Mouse (Mus musculus) megakaryocyte, embryonic 14.5 days (primary cell): ENCODE results near the gene Ncor1. TPM values are rescaled to one million over a fixed set of nuclear protein-coding genes. Genes with fewer than 3 reads are reported as not detected.
"Not testable (repeated sequence)": the region's sequence is repeated elsewhere in the genome, so short reads cannot be mapped to it uniquely, and the experiment has no call there.

Experiments
- H3K27me3 ChIP-seq: replicated peaks from 2 replicates; pipeline ENCODE3; 2012; ENCODE audit warnings: inconsistent platforms
- H3K36me3 ChIP-seq: replicated peaks from 2 replicates; pipeline ENCODE3; 2012; ENCODE audit warnings: low read length, inconsistent platforms, mixed read lengths
- H3K4me1 ChIP-seq: 2 replicates; pipeline ENCODE4 v1.6.1; 2012; ENCODE audit warnings: inconsistent platforms
- H3K4me3 ChIP-seq: replicated peaks from 2 replicates; pipeline ENCODE3; 2012; ENCODE audit warnings: moderate library complexity, mild to moderate bottlenecking, inconsistent platforms
- H3K9me3 ChIP-seq: 2 replicates; pipeline ENCODE4 v1.6.1; 2012; ENCODE audit warnings: inconsistent platforms
- FLI1 ChIP-seq: IDR thresholded peaks from 2 replicates; pipeline ENCODE4 v1.6.1; 2012; ENCODE audit warnings: low read length, inconsistent platforms, mixed read lengths
- GATA1 ChIP-seq: IDR thresholded peaks from 3 replicates; pipeline ENCODE4 v1.6.1; 2012; ENCODE audit warnings: mixed read lengths, low read length, inconsistent platforms, borderline replicate concordance
- polyA plus RNA-seq: library from polyadenylated mRNA; stranded (reverse); fragments of >175 nt; gene quantifications from 2 replicates; pipeline ENCODE4 v1.2.3, GENCODE M21; 2012; ENCODE audit warnings: low replicate concordance; ENCODE audit not compliant: insufficient read depth

Ncor1 gene
- polyA plus RNA-seq, 1 experiment: 160 TPM

- H3K4me3 ChIP-seq: no peak overlapping the region
- peaks cover 27% of the 10 kb centered on the region for H3K4me1 ChIP-seq
- H3K27me3 ChIP-seq: no peaks in the 10 kb centered on the region
- peaks cover 79% of the 10 kb centered on the region for H3K36me3 ChIP-seq
- no peaks in the 10 kb centered on the region for H3K9me3 ChIP-seq
- TF ChIP-seq FLI1 (no peak), GATA1 (no peak)
Measured at GRCm38 (mm10) chr11:62427105-62427504, 31.2 kb downstream of the Ncor1 start.

GRCm38 (mm10) chr11:62426266-62426665 is 32.1 kb downstream of the Ncor1 start:
- Histone ChIP-seq H3K36me3 (peaks cover 79% of the 10 kb centered on the region), H3K27me3 (no peaks in the 10 kb centered on the region), H3K4me1 (peaks cover 21% of the 10 kb centered on the region), H3K9me3 (no peaks in the 10 kb centered on the region), H3K4me3 (no peak overlapping the region)
- TF ChIP-seq GATA1 (no peak), FLI1 (no peak)

DNA sequence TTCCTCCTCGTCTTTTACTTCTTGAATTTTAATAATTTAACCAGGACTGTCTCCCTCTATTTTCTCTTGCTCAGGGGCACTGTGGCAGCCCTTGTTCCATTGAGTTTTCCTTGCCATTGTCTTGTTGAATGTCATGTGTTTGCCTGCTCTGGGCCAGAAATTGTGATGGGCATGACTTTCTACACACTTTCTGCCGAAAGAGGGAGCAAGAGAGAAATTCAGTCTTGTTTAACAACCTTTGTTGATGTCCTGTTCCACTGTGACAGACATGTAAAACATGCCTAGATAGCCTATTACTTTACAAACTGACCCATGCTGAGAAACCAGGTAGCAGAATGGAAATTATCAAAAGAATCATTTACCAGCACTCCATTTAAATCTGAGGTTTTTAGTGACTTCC is 33.8 kb downstream of the Ncor1 start:
- Histone ChIP-seq H3K27me3 (no peaks in the 10 kb centered on the region), H3K36me3 (peaks cover 83% of the 10 kb centered on the region), H3K4me1 (peaks cover 24% of the 10 kb centered on the region), H3K4me3 (no peak overlapping the region), H3K9me3 (no peaks in the 10 kb centered on the region)
- TF ChIP-seq GATA1: no peak
- no peak for TF ChIP-seq FLI1

DNA sequence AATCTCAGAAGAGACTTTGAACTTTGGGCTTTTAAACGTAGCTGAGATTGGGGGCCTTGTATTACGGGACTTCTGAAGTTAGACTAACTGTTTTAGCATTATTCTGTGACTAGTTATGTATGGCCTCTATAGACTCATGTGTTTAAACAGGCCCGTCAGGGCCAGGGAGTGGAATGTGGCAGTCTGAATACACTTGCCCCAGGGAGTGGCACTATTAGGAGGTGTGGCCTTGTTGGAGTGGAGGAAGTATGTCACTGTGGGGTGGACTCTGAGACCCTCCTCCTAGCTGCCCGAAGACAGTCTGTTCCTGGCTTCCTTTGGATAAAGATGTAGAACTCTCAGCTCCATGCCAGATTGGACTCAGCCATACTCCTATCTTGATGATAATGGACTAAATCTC is 43.3 kb downstream of the Ncor1 start:
- Histone ChIP-seq H3K36me3 (peaks cover 88% of the 10 kb centered on the region), H3K9me3 (no peaks in the 10 kb centered on the region), H3K27me3 (no peaks in the 10 kb centered on the region), H3K4me3 (no peak overlapping the region), H3K4me1 (peaks cover 3% of the 10 kb centered on the region; the same call in 1 of the 2 replicates)
- TF ChIP-seq FLI1 (no peak), GATA1 (no peak)

DNA sequence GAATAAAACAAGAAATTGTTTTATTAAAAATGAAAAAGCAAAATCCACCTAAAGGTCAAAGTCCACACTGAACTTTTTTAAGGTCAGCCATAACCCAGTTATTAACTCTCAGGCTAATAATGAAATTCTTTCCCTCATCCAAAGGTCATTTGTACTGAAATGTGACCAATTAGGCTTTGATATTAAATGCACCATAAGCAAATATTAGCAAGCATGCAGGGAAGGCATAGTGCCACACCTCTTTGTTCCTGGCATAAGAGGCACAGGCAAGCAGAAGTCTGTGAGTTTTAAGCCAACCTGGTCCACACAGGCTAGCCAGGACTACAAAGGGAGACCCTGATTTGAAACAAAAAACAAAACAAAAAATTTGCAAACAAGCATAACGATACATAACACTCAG is 48.7 kb downstream of the Ncor1 start:
- no peaks in the 10 kb centered on the region for H3K9me3 ChIP-seq
- H3K4me1 ChIP-seq: peaks cover 14% of the 10 kb centered on the region
- TF ChIP-seq FLI1: no peak
- no peak for TF ChIP-seq GATA1
- H3K4me3 ChIP-seq: no peak overlapping the region
- H3K27me3 ChIP-seq: no peaks in the 10 kb centered on the region
- peaks cover 93% of the 10 kb centered on the region for H3K36me3 ChIP-seq

GRCm38 (mm10) chr11:62408848-62409247 is 49.5 kb downstream of the Ncor1 start:
- Histone ChIP-seq H3K9me3 (no peaks in the 10 kb centered on the region), H3K27me3 (no peaks in the 10 kb centered on the region), H3K36me3 (peaks cover 92% of the 10 kb centered on the region), H3K4me1 (peaks cover 14% of the 10 kb centered on the region), H3K4me3 (no peak overlapping the region)
- TF ChIP-seq FLI1 (no peak), GATA1 (no peak)

DNA sequence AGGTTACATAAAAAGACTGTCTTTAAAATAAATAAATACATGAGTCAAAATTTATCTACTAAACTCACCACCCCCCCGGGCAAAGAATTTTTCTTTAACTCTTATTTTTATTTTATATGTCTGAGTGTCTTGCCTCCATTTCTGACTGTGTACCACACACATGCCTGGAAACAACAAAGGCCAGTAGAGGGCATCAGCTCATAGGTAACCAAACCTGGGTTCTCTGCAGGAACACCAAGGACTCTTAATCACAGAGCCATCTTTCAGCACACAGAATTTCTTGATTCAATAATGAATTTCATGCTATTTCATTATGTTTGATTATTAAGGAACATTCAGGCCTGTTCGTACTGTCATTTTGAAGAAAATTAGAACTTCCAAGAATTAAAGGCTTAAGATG is 61.9 kb downstream of the Ncor1 start:
- no peaks in the 10 kb centered on the region for H3K27me3 ChIP-seq
- peaks cover 98% of the 10 kb centered on the region for H3K36me3 ChIP-seq
- TF ChIP-seq FLI1: no peak
- no peak for TF ChIP-seq GATA1
- no peak overlapping the region for H3K4me3 ChIP-seq
- no peaks in the 10 kb centered on the region for H3K4me1 ChIP-seq
- H3K9me3 ChIP-seq: no peaks in the 10 kb centered on the region

DNA sequence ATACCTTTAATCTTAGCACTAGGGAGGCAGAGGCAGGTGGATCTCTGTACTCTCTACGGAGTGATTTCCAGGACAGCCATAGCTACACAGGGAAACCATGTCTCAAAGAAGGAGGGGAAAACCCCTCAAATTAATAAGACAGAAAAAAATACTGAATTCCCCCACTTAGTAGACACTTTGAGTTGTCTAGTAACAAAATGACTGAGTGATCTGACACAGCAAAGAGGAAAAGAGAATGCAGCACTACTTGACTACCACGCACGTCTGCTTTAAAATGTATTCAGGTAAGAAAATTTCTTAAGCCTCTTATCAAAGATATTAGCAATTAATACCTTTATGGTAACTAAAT is 70.0 kb downstream of the Ncor1 start:
- Histone ChIP-seq H3K36me3 (peaks cover 99% of the 10 kb centered on the region), H3K4me1 (no peaks in the 10 kb centered on the region), H3K4me3 (no peak overlapping the region), H3K9me3 (no peaks in the 10 kb centered on the region), H3K27me3 (no peaks in the 10 kb centered on the region)
- TF ChIP-seq GATA1: no peak
- TF ChIP-seq FLI1: no peak

- no peak for TF ChIP-seq FLI1
- no peak for TF ChIP-seq GATA1
- H3K9me3 ChIP-seq: no peaks in the 10 kb centered on the region
- no peak overlapping the region for H3K4me3 ChIP-seq
- H3K27me3 ChIP-seq: no peaks in the 10 kb centered on the region
- no peaks in the 10 kb centered on the region for H3K4me1 ChIP-seq
- H3K36me3 ChIP-seq: peaks cover 99% of the 10 kb centered on the region
Measured at GRCm38 (mm10) chr11:62387608-62388330, 70.6 kb downstream of the Ncor1 start.

- H3K36me3 ChIP-seq: peaks cover 97% of the 10 kb centered on the region
Measured at GRCm38 (mm10) chr11:62377202-62377851, 81.0 kb downstream of the Ncor1 start.

More at GRCm38 (mm10) chr11:62377202-62377851, 81.0 kb downstream of the Ncor1 start:
- H3K4me3 ChIP-seq, H3K4me1 ChIP-seq, H3K9me3 ChIP-seq, H3K27me3 ChIP-seq: not testable (repeated sequence)
